Mouse (Mus musculus) testis, adult 2 months (tissue): Measurements from ENCODE around the gene Gm43552.

ENCODE experiments used
- CTCF ChIP-seq: fragments of 200-500 bp; IDR thresholded peaks from 2 replicates; pipeline ENCODE4 v1.5.1; 2012; ENCODE audit warnings: low read depth, mild to moderate bottlenecking, inconsistent platforms, low read length, moderate library complexity; ENCODE audit not compliant: control insufficient read depth, insufficient read depth, insufficient replicate concordance
- POLR2A ChIP-seq: fragments of 200-500 bp; IDR thresholded peaks from 2 replicates; pipeline ENCODE4 v1.6.1; 2012; ENCODE audit warnings: low read depth, mild to moderate bottlenecking, inconsistent platforms, low read length, moderate library complexity; ENCODE audit not compliant: control insufficient read depth

- TF ChIP-seq CTCF (no peak), POLR2A (no peak)
These were observed 14.4 kb downstream of the Gm43552 start for GRCm38 (mm10) chr5:65478224-65478623.
